Mouse (Mus musculus) adipose tissue, adult 10 weeks (tissue): Measurements from ENCODE around the gene Fkbp3. TPM values are rescaled to one million over a fixed set of nuclear protein-coding genes. Genes with fewer than 3 reads are reported as not detected.

ENCODE experiments used
- polyA plus RNA-seq: library from polyadenylated mRNA; stranded (reverse); fragments of 350-450 nt; fragmentation: Illumina TruSeq; extraction: RNeasy Lipid Tissue Mini Kit (QIAGEN cat#74804); gene quantifications from one replicate; pipeline ENCODE4 v1.2.3, GENCODE M21; 2014; ENCODE audit warnings: low read depth, low replicate concordance

Fkbp3 gene
- 79.0 TPM for polyA plus RNA-seq

DNA sequence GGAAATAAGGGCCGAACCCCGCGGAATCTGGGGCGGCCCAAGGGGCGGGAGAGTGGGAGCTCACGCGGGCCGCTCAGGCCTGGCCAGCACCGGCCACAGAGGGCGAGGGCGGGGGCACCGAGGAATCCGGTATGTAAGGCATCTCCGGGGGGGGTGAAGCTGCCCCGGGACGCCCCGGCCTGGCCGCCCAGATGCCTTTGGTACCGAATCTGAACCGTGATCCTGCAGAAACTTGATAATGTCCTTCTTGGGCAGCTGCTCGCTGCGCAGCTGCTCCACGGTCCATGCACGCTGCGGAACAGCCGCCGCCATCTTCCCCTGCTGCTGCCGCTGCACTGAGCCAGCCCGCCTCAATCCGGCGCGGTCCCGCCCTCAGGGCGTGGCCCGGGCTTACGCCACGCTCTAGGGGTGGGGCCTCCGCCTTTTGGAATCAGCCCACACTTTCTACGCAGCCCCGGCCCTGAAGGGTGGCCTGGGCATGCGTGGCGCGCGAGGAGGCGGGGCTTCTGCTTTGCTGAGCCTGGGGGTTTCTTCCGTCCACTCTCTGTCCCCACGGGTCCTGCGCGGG, at the start of gene Fkbp3:
Fkbp3 (minus strand) TSS at position 397 of the 568 bp plus-strand sequence.

DNA sequence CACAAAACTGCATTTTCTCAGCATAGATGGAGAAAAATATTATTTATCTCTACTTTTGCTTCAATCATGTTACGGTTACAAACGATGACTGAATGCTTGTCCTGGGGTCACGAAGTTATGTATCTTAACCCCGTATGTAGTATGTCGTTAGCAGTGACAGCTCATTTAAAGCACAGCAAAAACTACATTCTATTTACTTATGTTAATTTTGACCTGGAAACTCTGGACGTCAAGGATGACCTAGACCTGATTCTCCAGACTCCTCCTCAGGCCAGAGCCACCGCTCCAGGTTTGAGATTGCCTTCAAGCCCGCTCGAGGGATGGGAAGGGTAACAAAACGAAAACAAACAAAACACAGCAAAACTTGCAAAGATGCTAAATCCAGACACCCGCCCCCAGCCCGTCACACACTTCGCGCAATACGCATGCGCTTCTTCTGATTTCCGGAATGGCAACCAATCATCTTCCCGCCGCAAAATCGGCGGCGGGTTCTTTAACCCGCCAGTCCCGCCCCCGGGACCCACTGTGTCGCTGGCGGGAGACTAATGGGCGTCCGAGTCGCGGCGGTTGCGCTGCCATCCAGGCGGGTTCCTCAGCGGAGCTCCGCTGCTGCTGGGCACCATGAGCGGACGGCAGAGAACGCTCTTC, 1.4 kb upstream of the Fkbp3 start, which contains the start of gene Fancm:
Fancm (plus strand) TSS at position 519 of the 648 bp plus-strand sequence.

DNA sequence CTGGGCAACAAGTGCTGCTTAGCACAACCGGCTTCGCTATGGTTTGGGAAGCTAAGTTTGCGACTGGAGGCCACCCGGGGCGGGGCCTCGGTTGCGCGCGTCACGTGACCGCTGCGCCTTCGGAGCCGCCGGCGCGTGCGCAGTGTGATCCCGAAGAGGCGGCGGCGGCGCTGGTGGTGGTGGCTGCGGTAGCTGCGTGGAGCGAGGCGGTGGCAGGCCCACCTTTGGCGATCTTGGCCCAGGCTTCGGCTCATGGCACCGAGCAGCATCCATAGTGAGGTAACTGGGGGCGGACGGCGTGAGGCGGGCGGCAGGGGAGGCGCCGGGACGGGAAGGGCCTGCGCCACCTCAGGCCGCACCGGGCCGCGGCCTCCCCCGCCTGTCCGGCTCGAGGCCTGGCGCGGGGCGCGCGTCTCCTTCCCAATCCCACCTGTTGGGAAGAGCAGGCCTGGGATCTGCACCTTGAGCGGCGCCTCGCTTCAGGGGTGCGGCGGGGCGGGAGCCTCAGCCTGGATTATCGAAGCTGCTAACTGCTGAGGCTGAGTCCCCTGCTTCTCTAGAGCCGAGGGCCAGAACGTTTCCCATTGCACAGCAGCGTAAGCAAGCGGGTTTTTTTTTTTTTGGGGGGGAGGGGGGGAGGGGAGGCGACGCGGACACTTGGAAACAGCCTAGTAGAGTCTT, 37.5 kb downstream of the Fkbp3 start, which contains the start of gene Prpf39:
Prpf39 (plus strand) TSS at position 144 of the 681 bp plus-strand sequence.

Other genes starting within 250 kb of the Fkbp3 start
- 7.2 TPM for gene Gm527, start 156.1 kb downstream of the Fkbp3 start, polyA plus RNA-seq
- gene Klhl28, start 108.5 kb downstream of the Fkbp3 start, polyA plus RNA-seq: 4.8 TPM
- 17.5 TPM for gene Togaram1, start 108.2 kb downstream of the Fkbp3 start, polyA plus RNA-seq
- 41.9 TPM for gene Prpf39, start 37.7 kb downstream of the Fkbp3 start, polyA plus RNA-seq
- 6.7 TPM for gene Fancm, start 1.6 kb upstream of the Fkbp3 start, polyA plus RNA-seq
- 0.65 TPM for gene Mis18bp1, start 98.6 kb upstream of the Fkbp3 start, polyA plus RNA-seq
- gene Wdr20rt, start 151.5 kb upstream of the Fkbp3 start, polyA plus RNA-seq: 1.7 TPM